Mouse (Mus musculus): ENCODE results near the gene Agr2. TPM values are rescaled to one million over a fixed set of nuclear protein-coding genes. Genes with fewer than 3 reads are reported as not detected.

The Agr2 gene
- polyA plus RNA-seq (2012; rRNA removed) = 1.5 and 6.1 TPM in 2 replicates

DNA sequence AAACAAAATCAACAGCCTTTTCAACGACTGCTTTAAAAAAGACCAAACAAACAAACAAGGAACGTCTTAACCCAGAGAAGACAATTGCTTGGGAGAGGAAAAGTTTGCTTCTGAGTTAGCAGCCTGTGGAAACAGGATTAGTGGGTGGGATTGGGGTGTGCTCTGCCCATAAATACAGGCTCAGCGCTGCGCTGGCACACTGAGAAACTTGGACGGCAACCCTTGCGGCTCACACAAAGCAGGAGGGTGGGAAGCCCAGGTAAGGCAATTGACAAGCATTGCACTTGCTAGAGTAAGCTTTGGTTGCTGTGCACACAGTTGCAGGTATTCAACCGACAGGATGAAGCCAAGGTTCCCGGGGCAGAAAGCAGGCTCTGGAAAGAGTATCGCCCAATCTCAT is at the start of gene Agr2:
Gene Agr2 (plus strand): TSS at position 197 of the 400 bp plus-strand sequence.
- 60% methylated on average over 9 of the region's 9 CpGs for WGBS
- DNase-seq = no peak
- TF ChIP-seq POLR2A (IDR thresholded peaks at IDR 0.05; ENCODE audit: borderline replicate concordance, extremely low read depth, low read depth, low read length) = no peak
- TF ChIP-seq CTCF (IDR thresholded peaks at IDR 0.05; ENCODE audit: insufficient read depth, low read length) = no peak
- no peaks in the 10 kb centered on the region for H3K4me1 ChIP-seq (ENCODE audit: control insufficient read depth, insufficient read depth, low read length)
- H3K4me3 ChIP-seq (replicated peaks; ENCODE audit: extremely low read depth, low read depth, low read length) = no peak within 1 kb of the TSS

DNA sequence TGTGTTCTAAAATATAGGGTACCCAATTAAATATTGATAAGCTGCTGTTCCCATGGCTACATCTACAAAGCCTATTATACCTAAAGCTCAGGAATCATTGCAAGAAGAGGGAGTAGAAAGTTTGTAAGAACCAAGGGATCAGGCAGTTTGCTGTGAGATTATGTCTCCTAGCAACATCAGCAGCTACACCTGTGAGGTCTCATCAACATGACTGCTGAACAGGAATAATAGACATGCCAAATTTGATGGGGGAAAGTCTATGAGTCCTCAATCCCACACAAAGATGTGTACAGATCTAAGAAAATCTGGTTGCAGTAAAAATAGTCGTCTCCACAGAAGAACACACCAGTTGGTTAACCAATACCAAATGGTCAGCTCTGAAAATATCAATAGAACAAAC is 41.0 kb upstream of the Agr2 start:
- Histone ChIP-seq H3K4me3 (replicated peaks; ENCODE audit: extremely low read depth, low read depth, low read length) (no peak overlapping the region), H3K4me1 (ENCODE audit: control insufficient read depth, insufficient read depth, low read length) (no peaks in the 10 kb centered on the region)
- no peak for DNase-seq
- TF ChIP-seq CTCF (IDR thresholded peaks at IDR 0.05; ENCODE audit: insufficient read depth, low read length) = no peak
- no peak for TF ChIP-seq POLR2A (IDR thresholded peaks at IDR 0.05; ENCODE audit: borderline replicate concordance, extremely low read depth, low read depth, low read length)
- WGBS = 74% methylated on average over 1 of the region's 1 CpGs

GRCm38 (mm10) chr12:35957235-35957634 is 35.5 kb upstream of the Agr2 start:
- TF ChIP-seq CTCF (IDR thresholded peaks at IDR 0.05; ENCODE audit: insufficient read depth, low read length) (0 out of 2 replicates have a peak, but pooled peaks have one; percentile 17), POLR2A (IDR thresholded peaks at IDR 0.05; ENCODE audit: borderline replicate concordance, extremely low read depth, low read depth, low read length) (no peak)
- no peak overlapping the region for H3K4me3 ChIP-seq (replicated peaks; ENCODE audit: extremely low read depth, low read depth, low read length)
- 74% methylated on average over 2 of the region's 2 CpGs for WGBS
- no peaks in the 10 kb centered on the region for H3K4me1 ChIP-seq (ENCODE audit: control insufficient read depth, insufficient read depth, low read length)
- no peak for DNase-seq

- Histone ChIP-seq H3K4me3 (replicated peaks; ENCODE audit: extremely low read depth, low read depth, low read length) (no peak overlapping the region), H3K4me1 (ENCODE audit: control insufficient read depth, insufficient read depth, low read length) (no peaks in the 10 kb centered on the region)
- 43% methylated on average over 7 of the region's 7 CpGs for WGBS
- no peak for DNase-seq
- no peak for TF ChIP-seq POLR2A (IDR thresholded peaks at IDR 0.05; ENCODE audit: borderline replicate concordance, extremely low read depth, low read depth, low read length)
- TF ChIP-seq CTCF (IDR thresholded peaks at IDR 0.05; ENCODE audit: insufficient read depth, low read length) = no peak
Observed at GRCm38 (mm10) chr12:35966098-35966767, 26.5 kb upstream of the Agr2 start.

DNA sequence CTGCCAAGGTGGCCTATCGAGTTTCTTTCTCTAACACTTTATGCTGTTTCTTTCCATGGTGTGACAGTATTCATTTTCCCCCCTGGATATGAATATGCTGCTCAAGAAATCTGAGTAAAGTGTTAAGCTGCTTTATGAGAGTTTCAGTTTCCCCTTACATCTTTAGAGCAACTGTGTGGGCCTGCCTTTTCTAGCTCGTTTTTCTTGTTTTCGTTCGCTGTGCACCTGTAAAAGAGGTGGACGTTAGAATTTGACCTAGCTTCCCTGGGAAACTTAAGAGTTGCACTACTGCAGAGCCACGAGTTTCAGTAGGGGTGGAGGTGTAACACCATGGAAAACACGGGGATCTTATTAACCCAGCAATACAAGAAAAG is 26.0 kb upstream of the Agr2 start:
- WGBS = 57% methylated on average over 7 of the region's 7 CpGs
- no peak for DNase-seq
- no peak for TF ChIP-seq CTCF (IDR thresholded peaks at IDR 0.05; ENCODE audit: insufficient read depth, low read length)
- no peak for TF ChIP-seq POLR2A (IDR thresholded peaks at IDR 0.05; ENCODE audit: borderline replicate concordance, extremely low read depth, low read depth, low read length)
- no peak overlapping the region for H3K4me3 ChIP-seq (replicated peaks; ENCODE audit: extremely low read depth, low read depth, low read length)
- H3K4me1 ChIP-seq (ENCODE audit: control insufficient read depth, insufficient read depth, low read length) = no peaks in the 10 kb centered on the region

- no peaks in the 10 kb centered on the region for H3K4me1 ChIP-seq (ENCODE audit: control insufficient read depth, insufficient read depth, low read length)
- no peak overlapping the region for H3K4me3 ChIP-seq (replicated peaks; ENCODE audit: extremely low read depth, low read depth, low read length)
- TF ChIP-seq POLR2A (IDR thresholded peaks at IDR 0.05; ENCODE audit: borderline replicate concordance, extremely low read depth, low read depth, low read length) = no peak
- 76% methylated on average over 3 of the region's 3 CpGs for WGBS
- no peak for DNase-seq
Observed at GRCm38 (mm10) chr12:35975898-35976297, 16.8 kb upstream of the Agr2 start.

- Histone ChIP-seq H3K4me1 (ENCODE audit: control insufficient read depth, insufficient read depth, low read length) (peaks cover 5% of the 10 kb centered on the region; the same call in 1 of the 2 replicates), H3K4me3 (replicated peaks; ENCODE audit: extremely low read depth, low read depth, low read length) (no peak overlapping the region)
- WGBS = 58% methylated on average over 6 of the region's 6 CpGs
- no peak for DNase-seq
- TF ChIP-seq POLR2A (IDR thresholded peaks at IDR 0.05; ENCODE audit: borderline replicate concordance, extremely low read depth, low read depth, low read length) (no peak), CTCF (IDR thresholded peaks at IDR 0.05; ENCODE audit: insufficient read depth, low read length) (no peak)
Observed at GRCm38 (mm10) chr12:35977633-35978246, 15.0 kb upstream of the Agr2 start.

DNA sequence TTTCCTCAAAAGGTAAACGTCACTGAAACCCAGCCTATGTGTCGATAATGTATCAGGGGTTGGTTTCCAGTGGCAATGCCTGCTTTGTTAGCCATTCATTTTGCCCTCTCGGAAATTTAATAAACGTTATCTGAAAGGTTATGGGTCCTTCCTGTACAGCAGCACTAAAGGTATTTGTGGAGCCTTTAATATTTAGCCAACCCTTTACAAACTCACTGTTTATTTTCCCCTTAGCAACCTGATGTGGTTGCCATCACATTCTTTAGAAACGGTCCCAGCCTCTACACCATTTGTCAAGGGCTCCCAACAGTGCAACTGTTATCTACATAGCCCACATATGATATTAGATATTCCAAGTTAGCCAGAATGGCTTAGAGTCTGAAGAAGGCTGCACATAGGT is 13.1 kb upstream of the Agr2 start:
- DNase-seq = no peak
- Histone ChIP-seq H3K4me3 (replicated peaks; ENCODE audit: extremely low read depth, low read depth, low read length) (no peak overlapping the region), H3K4me1 (ENCODE audit: control insufficient read depth, insufficient read depth, low read length) (peaks cover 5% of the 10 kb centered on the region; the same call in 1 of the 2 replicates)
- 55% methylated on average over 5 of the region's 5 CpGs for WGBS
- TF ChIP-seq CTCF (IDR thresholded peaks at IDR 0.05; ENCODE audit: insufficient read depth, low read length) (no peak), POLR2A (IDR thresholded peaks at IDR 0.05; ENCODE audit: borderline replicate concordance, extremely low read depth, low read depth, low read length) (no peak)

- peak; percentile 29 for DNase-seq
- TF ChIP-seq CTCF (IDR thresholded peaks at IDR 0.05; ENCODE audit: insufficient read depth, low read length) (no peak), POLR2A (IDR thresholded peaks at IDR 0.05; ENCODE audit: borderline replicate concordance, extremely low read depth, low read depth, low read length) (no peak)
Observed at GRCm38 (mm10) chr12:35981732-35982360, 10.9 kb upstream of the Agr2 start.

More at GRCm38 (mm10) chr12:35981732-35982360, 10.9 kb upstream of the Agr2 start:
- WGBS = 18% methylated on average over 6 of the region's 6 CpGs
- H3K4me3 ChIP-seq (replicated peaks; ENCODE audit: extremely low read depth, low read depth, low read length) = no peak overlapping the region
- peaks cover 5% of the 10 kb centered on the region; the same call in 1 of the 2 replicates for H3K4me1 ChIP-seq (ENCODE audit: control insufficient read depth, insufficient read depth, low read length)
